Mouse (Mus musculus) limb, embryonic 11.5 days (tissue): ENCODE measurements around the gene Cnn3. TPM values are rescaled to one million over a fixed set of nuclear protein-coding genes. Genes with fewer than 3 reads are reported as not detected.
A peak's percentile ranks its signal among the peaks of the same experiment; 100 is the strongest.

Experiments used
- ATAC-seq: fragments of 200-750 bp; cut with Nextera tagmentation; 2 replicates; pipeline ENCODE4 v1.8.0; 2017; ENCODE audit warnings: low read depth; ENCODE audit not compliant: insufficient number of reproducible peaks, low FRiP score, low TSS enrichment
- DNase-seq: peaks from one replicate; pipeline ENCODE4 v3.0.0-alpha.2; 2015; ENCODE audit warnings: low spot score
- H3K27ac ChIP-seq: fragments of 300-500 bp; sonication (generic); replicated peaks from 2 replicates; pipeline ENCODE4 v1.5.1; 2014; ENCODE audit warnings: low read depth, mild to moderate bottlenecking, low read length
- H3K27me3 ChIP-seq: fragments of 300-500 bp; sonication (generic); 2 replicates; pipeline ENCODE4 v1.6.1; 2014; ENCODE audit warnings: mild to moderate bottlenecking, low read length, mixed read lengths; ENCODE audit not compliant: control insufficient read depth, insufficient read depth
- H3K36me3 ChIP-seq: fragments of 300-500 bp; sonication (generic); 2 replicates; pipeline ENCODE4 v1.6.1; 2014; ENCODE audit warnings: mild to moderate bottlenecking, low read length, moderate library complexity, mixed read lengths; ENCODE audit not compliant: control insufficient read depth, insufficient read depth
- H3K4me1 ChIP-seq: fragments of 300-500 bp; sonication (generic); 2 replicates; pipeline ENCODE4 v1.6.1; 2014; ENCODE audit warnings: low read length, mixed read lengths; ENCODE audit not compliant: control insufficient read depth, insufficient read depth
- H3K4me2 ChIP-seq: fragments of 300-500 bp; sonication (generic); 2 replicates; pipeline ENCODE4 v1.6.1; 2014; ENCODE audit warnings: low read depth, mild to moderate bottlenecking, moderate library complexity; ENCODE audit not compliant: severe bottlenecking
- H3K4me3 ChIP-seq: fragments of 300-500 bp; sonication (generic); 2 replicates; pipeline ENCODE4 v1.5.1; 2014; ENCODE audit warnings: low read depth, low read length
- H3K9ac ChIP-seq: fragments of 300-500 bp; sonication (generic); 2 replicates; pipeline ENCODE4 v1.6.1; 2014; ENCODE audit warnings: mild to moderate bottlenecking, low read length
- H3K9me3 ChIP-seq: fragments of 300-500 bp; sonication (generic); 2 replicates; pipeline ENCODE4 v1.6.1; 2016; ENCODE audit warnings: low read length; ENCODE audit not compliant: control insufficient read depth
- WGBS: fragments of 180-500 bp; shearing (Covaris S2); extraction: QIAGEN DNeasy Blood & Tissue Kit; methylation state at CpG from one replicate; pipeline ENCODE4 v1.1.7; 2014; 5-methylcytosine and 5-hydroxymethylcytosine counted together
- polyA plus RNA-seq: library from polyadenylated mRNA; unstranded; fragments of >200 nt; fragmentation: Nextera tagmentation; extraction: Ambion mirVana; gene quantifications from 2 replicates; pipeline ENCODE4 v1.2.1, GENCODE M21; 2014

The Cnn3 gene
- polyA plus RNA-seq, 1 experiment from 2014 or later, result 840 TPM

GRCm38 (mm10) chr3:121500225-121500624, 73.9 kb downstream of the Cnn3 start:
- no peaks in the 10 kb centered on the region for H3K27me3 ChIP-seq
- H3K9ac ChIP-seq, result no peak overlapping the region
- no peak overlapping the region for H3K4me2 ChIP-seq
- no peaks in the 10 kb centered on the region for H3K9me3 ChIP-seq
- H3K4me1 ChIP-seq, result no peaks in the 10 kb centered on the region
- ATAC-seq (no peak), DNase-seq (peak; percentile 76)
- WGBS, result 62% methylated on average over 10 of the region's 10 CpGs
- H3K4me3 ChIP-seq, result no peak overlapping the region
- no peak overlapping the region for H3K27ac ChIP-seq
- no peaks in the 10 kb centered on the region for H3K36me3 ChIP-seq

DNA sequence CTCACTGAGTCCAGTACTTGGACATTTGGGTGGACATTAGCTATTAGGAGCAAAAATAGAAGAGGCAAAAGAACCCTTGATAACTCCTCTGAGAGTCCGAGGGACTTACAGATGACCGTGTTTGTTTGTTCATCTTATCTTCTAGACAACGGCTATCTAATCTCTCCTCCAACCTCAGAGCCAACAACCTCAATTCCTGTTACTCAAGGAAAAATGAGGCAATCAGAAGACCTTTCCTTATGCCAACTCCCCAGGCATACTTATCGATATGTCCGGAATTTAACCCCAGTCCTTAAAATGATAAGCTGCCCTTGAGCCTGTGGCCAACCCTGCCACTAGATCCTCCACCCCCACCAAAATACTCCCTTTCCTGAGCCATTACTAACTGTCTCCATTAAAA, 74.4 kb downstream of the Cnn3 start:
- DNase-seq, result no peak
- no peak overlapping the region for H3K4me3 ChIP-seq
- no peak overlapping the region for H3K27ac ChIP-seq
- ATAC-seq, result no peak
- 93% methylated on average over 5 of the region's 5 CpGs for whole genome bisulfite sequencing
- H3K4me1 ChIP-seq, result no peaks in the 10 kb centered on the region
- no peaks in the 10 kb centered on the region for H3K9me3 ChIP-seq
- no peaks in the 10 kb centered on the region for H3K36me3 ChIP-seq
- no peaks in the 10 kb centered on the region for H3K27me3 ChIP-seq
- H3K9ac ChIP-seq, result no peak overlapping the region
- no peak overlapping the region for H3K4me2 ChIP-seq

- ATAC-seq (no peak), DNase-seq (no peak)
- Histone ChIP-seq H3K4me1 (no peaks in the 10 kb centered on the region), H3K9ac (no peak overlapping the region), H3K4me2 (no peak overlapping the region), H3K27ac (no peak overlapping the region), H3K4me3 (no peak overlapping the region), H3K9me3 (no peaks in the 10 kb centered on the region), H3K27me3 (no peaks in the 10 kb centered on the region), H3K36me3 (no peaks in the 10 kb centered on the region)
- WGBS, result 70% methylated on average over 8 of the region's 8 CpGs
Observed at GRCm38 (mm10) chr3:121504927-121505487, 78.7 kb downstream of the Cnn3 start.

DNA sequence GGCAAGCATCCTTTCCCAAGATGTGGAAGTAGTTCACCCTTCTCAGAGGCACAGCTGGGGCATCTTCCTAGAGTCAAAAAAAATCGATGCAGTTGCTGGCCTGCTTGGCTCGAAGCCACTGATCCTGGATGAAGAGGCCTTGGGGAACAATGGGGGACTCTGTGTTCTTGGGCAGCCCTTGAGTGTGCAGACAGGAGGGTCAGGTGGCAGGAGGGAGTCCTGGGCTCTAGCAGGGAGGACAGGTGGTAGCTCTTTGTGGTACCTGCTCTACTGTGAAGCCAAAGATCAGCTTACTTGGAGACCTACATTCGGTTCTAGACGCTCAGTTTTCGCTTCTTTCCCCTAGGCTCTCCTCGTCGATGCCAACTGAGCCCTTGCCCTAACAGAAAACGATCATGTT, 79.9 kb downstream of the Cnn3 start:
- no peaks in the 10 kb centered on the region for H3K27me3 ChIP-seq
- H3K36me3 ChIP-seq, result no peaks in the 10 kb centered on the region
- H3K9me3 ChIP-seq, result no peaks in the 10 kb centered on the region
- H3K9ac ChIP-seq, result no peak overlapping the region
- H3K27ac ChIP-seq, result no peak overlapping the region
- no peak overlapping the region for H3K4me2 ChIP-seq
- 91% methylated on average over 8 of the region's 8 CpGs for WGBS
- ATAC-seq, result no peak
- no peak overlapping the region for H3K4me3 ChIP-seq
- DNase-seq, result no peak
- no peaks in the 10 kb centered on the region for H3K4me1 ChIP-seq

GRCm38 (mm10) chr3:121506756-121507155, 80.5 kb downstream of the Cnn3 start:
- Histone ChIP-seq H3K4me2 (no peak overlapping the region), H3K4me1 (no peaks in the 10 kb centered on the region), H3K9me3 (no peaks in the 10 kb centered on the region), H3K27ac (no peak overlapping the region), H3K27me3 (no peaks in the 10 kb centered on the region), H3K9ac (no peak overlapping the region), H3K36me3 (no peaks in the 10 kb centered on the region), H3K4me3 (no peak overlapping the region)
- ATAC-seq, result no peak
- DNase-seq, result no peak
- 90% methylated on average over 7 of the region's 7 CpGs for WGBS

DNA sequence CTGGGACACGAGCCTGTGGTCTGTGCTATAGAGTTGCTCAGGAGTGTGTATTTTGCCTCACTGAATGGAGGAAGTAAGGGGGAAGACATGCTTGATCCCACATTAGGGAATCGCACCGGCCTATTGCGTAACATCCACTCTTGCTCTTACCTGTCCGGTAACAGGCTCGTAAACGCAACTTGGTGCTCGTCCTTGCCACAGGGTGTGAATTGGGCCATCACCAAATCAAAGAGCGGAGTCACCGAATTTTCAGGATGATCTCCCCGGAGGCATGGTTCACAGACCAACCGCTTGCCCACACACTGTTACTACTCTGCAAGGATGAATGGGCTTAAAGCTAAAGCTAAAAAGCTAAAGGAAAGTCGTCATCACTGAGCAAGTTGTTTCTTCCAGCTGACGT, 81.4 kb downstream of the Cnn3 start:
- H3K9ac ChIP-seq, result no peak overlapping the region
- no peak for ATAC-seq
- H3K4me3 ChIP-seq, result no peak overlapping the region
- no peak for DNase-seq
- H3K4me2 ChIP-seq, result no peak overlapping the region
- H3K27ac ChIP-seq, result no peak overlapping the region
- no peaks in the 10 kb centered on the region for H3K9me3 ChIP-seq
- 92% methylated on average over 14 of the region's 14 CpGs for WGBS
- H3K4me1 ChIP-seq, result no peaks in the 10 kb centered on the region
- H3K36me3 ChIP-seq, result no peaks in the 10 kb centered on the region
- no peaks in the 10 kb centered on the region for H3K27me3 ChIP-seq

Other genes with a start within 250 kb of the Cnn3 start
- 0.95 and 1.4 TPM in 2 replicates for gene Tmem56, start 143.4 kb upstream of the Cnn3 start, polyA plus RNA-seq
- gene Alg14, start 134.7 kb upstream of the Cnn3 start, polyA plus RNA-seq, result 32.4 and 37.0 TPM in 2 replicates
- 0.75 and 1.3 TPM in 2 replicates for gene Slc44a3, start 105.9 kb downstream of the Cnn3 start, polyA plus RNA-seq
- gene 4930432M17Rik, start 244.3 kb downstream of the Cnn3 start, polyA plus RNA-seq, result not detected in 2 replicates